Mouse (Mus musculus): ENCODE data around the gene Plxna4.

The Plxna4 gene

DNA sequence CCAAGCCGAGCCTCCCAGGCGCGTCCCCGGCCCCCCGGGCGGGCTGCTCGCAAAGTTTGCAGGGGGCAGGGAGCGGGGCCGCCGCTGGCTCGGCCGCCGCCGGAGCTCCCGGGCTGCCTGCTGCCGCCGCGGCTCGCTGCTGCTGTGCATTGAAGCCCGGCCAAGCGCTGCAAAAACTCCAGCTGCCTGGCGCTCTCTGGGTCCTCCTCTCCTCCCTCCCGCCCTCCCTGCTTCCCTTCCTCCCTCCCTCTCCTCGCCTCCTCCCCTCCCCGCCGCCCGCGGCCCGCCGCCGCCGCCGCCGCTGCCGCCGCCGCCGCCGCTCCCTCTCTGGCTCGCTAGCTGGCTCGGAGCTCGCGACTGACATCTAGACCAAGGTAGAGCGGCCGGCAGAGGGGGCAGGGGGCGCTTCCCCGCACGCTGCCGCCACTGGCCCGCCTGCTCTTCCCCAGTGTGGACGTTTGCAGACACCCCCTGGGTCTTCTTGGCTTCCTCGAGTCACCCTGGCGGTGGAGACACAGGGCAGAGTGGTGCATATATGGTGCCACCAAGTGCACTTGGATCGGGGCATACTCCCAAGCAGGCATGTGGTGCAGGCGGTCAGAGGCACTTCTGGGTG is at the start of gene Plxna4:
Plxna4 (minus strand) TSS at position 137 of the 616 bp plus-strand sequence.
- Histone ChIP-seq H3K4me1 (replicated peaks; ENCODE audit: low read depth, low read length) (peaks cover 25% of the 10 kb centered on the region), H3K27me3 (ENCODE audit: insufficient read depth, low read length) (peaks cover 85% of the 10 kb centered on the region), H3K36me3 (ENCODE audit: insufficient read depth, low read length) (no peaks in the 10 kb centered on the region), H3K9me3 (ENCODE audit: low read length) (no peaks in the 10 kb centered on the region), H3K4me3 (replicated peaks; ENCODE audit: low read length) (peak within 1 kb of the TSS; percentile 81)
- TF ChIP-seq NANOG (IDR thresholded peaks at IDR 0.05; ENCODE audit: borderline replicate concordance, low read length) = no peak
- no peak for TF ChIP-seq POU5F1 (IDR thresholded peaks at IDR 0.05; ENCODE audit: borderline replicate concordance, low read length)
- TF ChIP-seq CTCF (conservative IDR thresholded peaks at IDR 0.05; ENCODE audit: low read length) = no peak

DNA sequence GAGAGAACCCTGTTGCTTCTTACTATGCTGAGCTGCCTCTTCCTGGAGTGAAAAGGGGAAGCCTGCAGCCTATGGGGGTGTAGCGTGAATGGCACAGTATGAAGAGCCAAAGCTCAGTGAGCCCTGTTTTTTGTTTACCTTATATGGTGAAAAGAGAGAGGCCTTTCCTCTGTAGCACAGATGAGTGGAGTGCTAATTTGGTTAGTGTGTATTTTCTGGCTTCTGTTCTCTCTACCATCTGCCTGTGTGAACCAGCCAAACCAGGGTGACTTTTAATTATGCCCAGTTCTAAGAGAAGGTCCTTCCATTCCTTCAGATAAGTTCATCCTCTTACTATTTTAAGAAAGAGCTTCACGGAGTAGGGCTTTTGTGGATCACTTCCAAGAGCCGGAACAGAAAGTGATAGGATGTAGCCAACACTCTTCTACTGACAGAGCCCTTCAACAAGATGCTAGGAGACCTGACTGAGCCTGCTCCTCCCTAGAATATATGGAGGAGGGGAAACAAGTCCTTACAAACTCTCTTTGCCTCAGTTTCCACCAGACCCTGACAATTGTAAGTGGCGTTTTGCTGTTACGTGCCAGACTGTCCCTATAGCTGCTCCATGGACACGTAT is 49.7 kb upstream of the Plxna4 start:
- Histone ChIP-seq H3K4me1 (replicated peaks; ENCODE audit: low read depth, low read length) (no peaks in the 10 kb centered on the region), H3K36me3 (ENCODE audit: insufficient read depth, low read length) (no peaks in the 10 kb centered on the region), H3K4me3 (replicated peaks; ENCODE audit: low read length) (no peak overlapping the region), H3K27me3 (ENCODE audit: insufficient read depth, low read length) (no peaks in the 10 kb centered on the region), H3K9me3 (ENCODE audit: low read length) (no peaks in the 10 kb centered on the region; the same call in 1 of the 2 replicates)
- TF ChIP-seq CTCF (conservative IDR thresholded peaks at IDR 0.05; ENCODE audit: low read length) (no peak), POU5F1 (IDR thresholded peaks at IDR 0.05; ENCODE audit: borderline replicate concordance, low read length) (no peak), NANOG (IDR thresholded peaks at IDR 0.05; ENCODE audit: borderline replicate concordance, low read length) (no peak)

DNA sequence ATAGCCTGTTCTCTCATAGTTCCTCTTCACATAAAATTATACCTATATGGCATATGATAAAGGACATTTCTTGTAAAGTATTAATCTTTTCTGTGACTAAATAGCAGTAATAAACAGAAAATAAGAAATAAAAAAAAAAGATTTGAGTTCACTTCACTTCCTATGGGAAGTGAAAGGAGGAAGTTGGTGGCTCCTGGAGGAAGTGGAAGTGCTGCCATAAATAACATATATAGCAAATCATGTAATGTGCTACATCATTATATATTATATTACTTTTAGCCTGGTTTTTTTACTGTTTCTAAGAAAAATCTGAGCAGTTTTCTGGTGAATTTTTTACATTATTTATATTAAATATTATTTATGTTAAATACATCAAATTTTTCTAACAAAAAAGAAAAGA is 22.7 kb upstream of the Plxna4 start:
- Histone ChIP-seq H3K27me3 (ENCODE audit: insufficient read depth, low read length) (no peaks in the 10 kb centered on the region), H3K4me1 (replicated peaks; ENCODE audit: low read depth, low read length) (peaks cover 3% of the 10 kb centered on the region)
- TF ChIP-seq POU5F1 (IDR thresholded peaks at IDR 0.05; ENCODE audit: borderline replicate concordance, low read length) = no peak
- TF ChIP-seq CTCF (conservative IDR thresholded peaks at IDR 0.05; ENCODE audit: low read length) = no peak
- TF ChIP-seq NANOG (IDR thresholded peaks at IDR 0.05; ENCODE audit: borderline replicate concordance, low read length) = no peak

DNA sequence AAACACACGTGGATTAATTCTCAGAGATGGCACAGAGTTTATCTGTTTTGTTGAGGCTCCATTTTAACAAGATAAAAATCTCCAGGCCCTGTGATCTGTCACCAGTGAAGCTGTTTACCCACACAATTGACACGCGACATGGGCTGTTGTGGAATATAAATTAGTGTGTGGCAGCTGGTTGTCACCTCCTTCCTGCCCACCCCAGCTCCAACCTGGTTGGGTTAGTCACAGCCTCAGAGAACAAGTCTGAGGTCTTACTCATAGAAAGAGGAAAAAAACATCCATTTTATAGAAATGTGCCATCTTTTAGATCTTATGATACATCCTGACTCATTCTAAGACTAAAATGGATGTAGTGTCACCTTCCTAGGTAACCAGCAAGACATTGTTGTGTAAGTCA is 18.8 kb upstream of the Plxna4 start:
- H3K27me3 ChIP-seq (ENCODE audit: insufficient read depth, low read length) = 0 out of 2 replicates have a peak, but pooled peaks cover 3% of the 10 kb centered on the region
- no peaks in the 10 kb centered on the region for H3K9me3 ChIP-seq (ENCODE audit: low read length)
- no peak overlapping the region for H3K4me3 ChIP-seq (replicated peaks; ENCODE audit: low read length)
- no peak for TF ChIP-seq POU5F1 (IDR thresholded peaks at IDR 0.05; ENCODE audit: borderline replicate concordance, low read length)
- TF ChIP-seq CTCF (conservative IDR thresholded peaks at IDR 0.05; ENCODE audit: low read length) = no peak
- no peak for TF ChIP-seq NANOG (IDR thresholded peaks at IDR 0.05; ENCODE audit: borderline replicate concordance, low read length)
- peaks cover 8% of the 10 kb centered on the region for H3K4me1 ChIP-seq (replicated peaks; ENCODE audit: low read depth, low read length)
- no peaks in the 10 kb centered on the region for H3K36me3 ChIP-seq (ENCODE audit: insufficient read depth, low read length)

More for the DNA sequence above, 22.7 kb upstream of the Plxna4 start:
- Histone ChIP-seq H3K9me3 (ENCODE audit: low read length) (no peaks in the 10 kb centered on the region), H3K4me3 (replicated peaks; ENCODE audit: low read length) (no peak overlapping the region), H3K36me3 (ENCODE audit: insufficient read depth, low read length) (no peaks in the 10 kb centered on the region)

DNA sequence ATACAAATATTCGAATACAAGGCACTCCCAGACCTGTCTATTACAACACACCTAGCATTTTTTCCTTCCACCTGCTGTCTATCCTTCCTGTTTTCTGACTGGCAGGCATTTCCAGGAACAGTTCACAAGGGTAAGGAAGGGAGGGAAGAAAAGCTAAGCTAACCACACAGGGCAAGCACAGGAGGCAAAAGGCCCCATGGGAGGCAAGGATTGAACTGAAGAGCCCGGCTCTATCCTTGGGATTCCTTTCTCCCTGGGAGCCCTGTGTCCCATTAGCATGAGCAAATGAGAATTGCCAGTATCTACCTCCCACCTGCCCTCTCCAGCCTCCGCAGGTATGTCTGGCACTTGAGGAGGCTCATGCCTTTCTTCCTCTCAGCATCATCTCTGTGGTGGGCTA is 17.6 kb upstream of the Plxna4 start:
- TF ChIP-seq NANOG (IDR thresholded peaks at IDR 0.05; ENCODE audit: borderline replicate concordance, low read length) (no peak), POU5F1 (IDR thresholded peaks at IDR 0.05; ENCODE audit: borderline replicate concordance, low read length) (no peak), CTCF (conservative IDR thresholded peaks at IDR 0.05; ENCODE audit: low read length) (no peak)
- Histone ChIP-seq H3K4me1 (replicated peaks; ENCODE audit: low read depth, low read length) (peaks cover 8% of the 10 kb centered on the region), H3K9me3 (ENCODE audit: low read length) (no peaks in the 10 kb centered on the region), H3K27me3 (ENCODE audit: insufficient read depth, low read length) (0 out of 2 replicates have a peak, but pooled peaks cover 3% of the 10 kb centered on the region), H3K36me3 (ENCODE audit: insufficient read depth, low read length) (no peaks in the 10 kb centered on the region), H3K4me3 (replicated peaks; ENCODE audit: low read length) (no peak overlapping the region)

DNA sequence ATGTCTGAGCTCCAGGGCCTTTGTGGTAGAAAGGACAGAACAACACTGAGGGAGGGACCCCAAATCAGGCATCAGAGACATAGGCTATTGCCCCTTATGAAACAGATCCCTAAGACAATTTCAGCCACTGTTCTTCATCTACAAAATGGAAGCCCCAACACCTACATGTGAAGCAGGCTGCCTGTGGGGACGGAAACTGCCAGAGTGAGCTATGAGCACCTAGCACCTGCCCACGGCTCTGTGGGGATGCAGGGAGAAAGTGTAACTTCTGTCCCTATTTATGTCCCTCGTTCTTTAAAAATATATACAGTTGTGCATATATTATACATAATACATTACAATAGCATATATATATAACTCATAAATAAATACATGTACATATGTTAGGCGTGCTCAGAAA is 16.9 kb upstream of the Plxna4 start:
- no peak overlapping the region for H3K4me3 ChIP-seq (replicated peaks; ENCODE audit: low read length)
- TF ChIP-seq NANOG (IDR thresholded peaks at IDR 0.05; ENCODE audit: borderline replicate concordance, low read length) (no peak), CTCF (conservative IDR thresholded peaks at IDR 0.05; ENCODE audit: low read length) (no peak), POU5F1 (IDR thresholded peaks at IDR 0.05; ENCODE audit: borderline replicate concordance, low read length) (no peak)
- 0 out of 2 replicates have a peak, but pooled peaks cover 3% of the 10 kb centered on the region for H3K27me3 ChIP-seq (ENCODE audit: insufficient read depth, low read length)

DNA sequence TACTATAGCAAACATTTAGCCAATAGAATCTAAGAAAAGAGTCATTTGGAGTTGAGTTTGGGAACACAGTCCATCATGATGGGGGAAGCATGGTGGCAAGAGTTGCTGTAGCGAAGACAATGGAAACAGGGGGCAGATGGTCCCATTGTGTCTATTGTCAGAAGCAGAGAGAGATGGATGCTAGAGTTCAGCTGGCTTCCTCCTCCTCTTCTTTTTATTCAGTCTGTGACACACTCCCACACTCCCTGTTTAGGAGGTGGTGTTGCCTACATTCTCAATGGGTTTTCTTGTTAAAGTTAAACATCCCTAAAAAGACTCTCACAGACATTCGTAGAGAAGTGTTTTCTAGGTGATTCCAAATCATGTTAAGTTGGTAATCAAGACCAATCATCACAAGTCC is 14.1 kb upstream of the Plxna4 start:
- Histone ChIP-seq H3K4me3 (replicated peaks; ENCODE audit: low read length) (no peak overlapping the region), H3K4me1 (replicated peaks; ENCODE audit: low read depth, low read length) (peaks cover 12% of the 10 kb centered on the region), H3K9me3 (ENCODE audit: low read length) (no peaks in the 10 kb centered on the region), H3K27me3 (ENCODE audit: insufficient read depth, low read length) (0 out of 2 replicates have a peak, but pooled peaks cover 3% of the 10 kb centered on the region), H3K36me3 (ENCODE audit: insufficient read depth, low read length) (no peaks in the 10 kb centered on the region)
- no peak for TF ChIP-seq NANOG (IDR thresholded peaks at IDR 0.05; ENCODE audit: borderline replicate concordance, low read length)
- no peak for TF ChIP-seq POU5F1 (IDR thresholded peaks at IDR 0.05; ENCODE audit: borderline replicate concordance, low read length)
- TF ChIP-seq CTCF (conservative IDR thresholded peaks at IDR 0.05; ENCODE audit: low read length) = no peak

More for the DNA sequence above, 16.9 kb upstream of the Plxna4 start:
- Histone ChIP-seq H3K36me3 (ENCODE audit: insufficient read depth, low read length) (no peaks in the 10 kb centered on the region), H3K4me1 (replicated peaks; ENCODE audit: low read depth, low read length) (peaks cover 8% of the 10 kb centered on the region), H3K9me3 (ENCODE audit: low read length) (no peaks in the 10 kb centered on the region)

DNA sequence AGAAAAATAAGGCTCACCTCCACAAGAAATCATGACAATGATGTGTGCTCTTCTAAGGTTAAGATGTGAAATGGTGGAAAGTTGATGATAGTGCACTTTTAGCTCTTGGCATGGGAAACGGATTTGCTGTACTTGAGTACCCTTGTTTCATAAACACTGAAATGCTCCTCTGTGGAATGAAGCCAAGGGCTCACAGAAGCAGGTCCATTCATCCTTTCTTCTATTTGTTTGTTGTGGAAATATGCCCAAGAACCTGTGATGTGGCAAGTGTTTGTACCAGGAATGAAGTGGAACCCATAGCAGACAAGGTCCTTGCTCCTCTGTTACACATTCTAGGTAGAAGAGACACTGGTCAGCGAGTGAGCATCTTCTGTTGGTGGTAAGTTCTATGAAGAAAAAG is 13.3 kb upstream of the Plxna4 start:
- no peak for TF ChIP-seq NANOG (IDR thresholded peaks at IDR 0.05; ENCODE audit: borderline replicate concordance, low read length)
- TF ChIP-seq CTCF (conservative IDR thresholded peaks at IDR 0.05; ENCODE audit: low read length) = no peak
- TF ChIP-seq POU5F1 (IDR thresholded peaks at IDR 0.05; ENCODE audit: borderline replicate concordance, low read length) = no peak
- H3K4me1 ChIP-seq (replicated peaks; ENCODE audit: low read depth, low read length) = peaks cover 12% of the 10 kb centered on the region
- no peaks in the 10 kb centered on the region for H3K9me3 ChIP-seq (ENCODE audit: low read length)

More for the DNA sequence above, 13.3 kb upstream of the Plxna4 start:
- Histone ChIP-seq H3K27me3 (ENCODE audit: insufficient read depth, low read length) (0 out of 2 replicates have a peak, but pooled peaks cover 3% of the 10 kb centered on the region), H3K36me3 (ENCODE audit: insufficient read depth, low read length) (no peaks in the 10 kb centered on the region), H3K4me3 (replicated peaks; ENCODE audit: low read length) (no peak overlapping the region)

Data from E14TG2a.4 (cell line).